Mouse (Mus musculus): ENCODE measurements around the gene Dbnl. TPM values are rescaled to one million over a fixed set of nuclear protein-coding genes. Genes with fewer than 3 reads are reported as not detected.

Gene Dbnl
- polyA plus RNA-seq, 2 experiments, result 31.3 to 35.9 TPM

DNA sequence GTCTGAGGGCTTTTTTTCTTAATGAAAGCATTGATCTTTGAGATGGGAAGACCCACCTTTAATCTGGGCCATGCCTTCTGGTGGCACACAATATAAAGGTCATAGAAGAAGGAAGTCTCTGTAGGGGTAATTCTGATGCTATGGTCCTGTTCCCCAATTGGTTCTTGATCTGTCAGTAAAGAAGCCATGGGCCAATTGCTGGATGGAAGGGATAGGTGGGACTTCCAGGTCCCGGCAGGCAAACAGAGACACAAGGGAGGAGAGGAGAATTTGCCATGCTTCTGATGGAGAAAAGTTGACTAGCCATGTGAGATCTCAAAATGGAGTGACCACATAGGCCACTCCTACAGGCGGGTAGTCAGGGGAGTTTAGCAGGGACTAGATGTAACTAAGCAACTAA, 30.9 kb downstream of the Dbnl start:
- no peaks in the 10 kb centered on the region for H3K36me3 ChIP-seq (replicated peaks; ENCODE audit: control insufficient read depth, insufficient read depth, low read depth)
- H3K4me1 ChIP-seq (replicated peaks; ENCODE audit: control insufficient read depth in 2 of 2, insufficient read depth in 2 of 2, low read length in 1 of 2), result no peaks in the 10 kb centered on the region
- ATAC-seq (ENCODE audit: insufficient read depth) (no peak), DNase-seq (ENCODE audit: low read depth in 3 of 3, low spot score in 3 of 3) (no peak)
- H3K9me3 ChIP-seq (ENCODE audit: control insufficient read depth, low read length), result no peaks in the 10 kb centered on the region
- TF ChIP-seq EP300 (IDR thresholded peaks at IDR 0.05; ENCODE audit: low read depth), result no peak
- TF ChIP-seq CTCF (IDR thresholded peaks at IDR 0.05; ENCODE audit: low read depth), result no peak
- no peaks in the 10 kb centered on the region for H3K27me3 ChIP-seq (ENCODE audit: control insufficient read depth, insufficient read depth, low read length)
- H3K4me2 ChIP-seq (ENCODE audit: low read depth), result no peak overlapping the region
- 38% methylated on average over 2 of the region's 2 CpGs for WGBS (ENCODE audit: insufficient replicate concordance)
- no peak overlapping the region for H3K4me3 ChIP-seq (ENCODE audit: insufficient read depth in 1 of 2, low read depth in 2 of 2, low read length in 2 of 2)
- no peak overlapping the region for H3K9ac ChIP-seq (replicated peaks)
- no peak overlapping the region for H3K27ac ChIP-seq

DNA sequence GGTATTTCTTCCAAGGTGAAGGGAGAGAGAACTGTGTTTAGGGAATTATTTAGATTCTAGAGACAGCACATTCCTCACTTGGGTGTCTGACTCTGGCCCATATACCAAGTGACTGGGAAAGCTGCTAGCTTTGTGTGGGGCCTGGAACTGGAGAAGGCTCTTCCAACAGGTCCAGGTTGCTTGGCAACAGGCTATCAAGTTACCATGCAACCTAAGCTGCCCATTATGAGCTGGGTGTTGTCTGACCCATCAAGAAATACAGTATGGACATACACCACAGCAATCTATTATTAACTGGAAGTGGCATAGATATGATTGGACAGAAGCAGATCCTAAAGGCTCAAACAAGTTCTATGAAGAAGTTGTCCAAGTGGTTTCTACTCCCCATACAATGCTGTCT, 37.1 kb downstream of the Dbnl start:
- no peaks in the 10 kb centered on the region for H3K4me1 ChIP-seq (replicated peaks; ENCODE audit: control insufficient read depth in 2 of 2, insufficient read depth in 2 of 2, low read length in 1 of 2)
- ATAC-seq (ENCODE audit: insufficient read depth) (no peak), DNase-seq (ENCODE audit: low read depth in 3 of 3, low spot score in 3 of 3) (no peak)
- H3K4me3 ChIP-seq (ENCODE audit: insufficient read depth in 1 of 2, low read depth in 2 of 2, low read length in 2 of 2), result no peak overlapping the region
- no peaks in the 10 kb centered on the region for H3K36me3 ChIP-seq (replicated peaks; ENCODE audit: control insufficient read depth, insufficient read depth, low read depth)
- H3K4me2 ChIP-seq (ENCODE audit: low read depth), result no peak overlapping the region
- H3K9me3 ChIP-seq (ENCODE audit: control insufficient read depth, low read length), result no peaks in the 10 kb centered on the region
- H3K27ac ChIP-seq, result no peak overlapping the region
- H3K27me3 ChIP-seq (ENCODE audit: control insufficient read depth, insufficient read depth, low read length), result no peaks in the 10 kb centered on the region
- H3K9ac ChIP-seq (replicated peaks), result no peak overlapping the region
- no peak for TF ChIP-seq EP300 (IDR thresholded peaks at IDR 0.05; ENCODE audit: low read depth)
- no peak for TF ChIP-seq CTCF (IDR thresholded peaks at IDR 0.05; ENCODE audit: low read depth)

DNA sequence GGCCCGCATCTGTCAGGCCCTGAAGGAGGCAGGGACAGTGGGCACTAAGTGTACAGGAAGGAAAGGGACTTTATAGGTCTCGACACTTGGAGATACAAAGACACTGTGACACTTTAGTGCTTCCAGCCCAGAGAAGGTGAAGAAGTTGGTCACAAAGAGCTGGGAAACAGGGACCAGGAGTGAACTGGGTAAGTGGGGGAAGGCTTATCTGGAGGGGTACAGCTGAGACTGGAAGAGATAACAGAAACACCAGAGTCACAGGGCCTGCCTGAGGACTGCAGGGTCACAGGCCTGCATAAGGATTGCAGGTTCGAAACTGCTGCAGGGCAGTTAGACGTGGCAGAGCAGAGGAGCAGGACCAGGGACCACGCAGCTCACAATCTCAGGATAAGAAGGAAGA, 39.6 kb downstream of the Dbnl start:
- ATAC-seq (ENCODE audit: insufficient read depth), result no peak
- no peaks in the 10 kb centered on the region for H3K36me3 ChIP-seq (replicated peaks; ENCODE audit: control insufficient read depth, insufficient read depth, low read depth)
- no peaks in the 10 kb centered on the region for H3K27me3 ChIP-seq (ENCODE audit: control insufficient read depth, insufficient read depth, low read length)
- no peak overlapping the region for H3K9ac ChIP-seq (replicated peaks)
- no peak overlapping the region for H3K4me3 ChIP-seq (ENCODE audit: insufficient read depth in 1 of 2, low read depth in 2 of 2, low read length in 2 of 2)
- H3K27ac ChIP-seq, result no peak overlapping the region
- TF ChIP-seq EP300 (IDR thresholded peaks at IDR 0.05; ENCODE audit: low read depth) (no peak), CTCF (IDR thresholded peaks at IDR 0.05; ENCODE audit: low read depth) (no peak)
- no peaks in the 10 kb centered on the region for H3K4me1 ChIP-seq (replicated peaks; ENCODE audit: control insufficient read depth in 2 of 2, insufficient read depth in 2 of 2, low read length in 1 of 2)
- WGBS (ENCODE audit: insufficient replicate concordance), result 58% methylated on average over 5 of the region's 5 CpGs
- H3K9me3 ChIP-seq (ENCODE audit: control insufficient read depth, low read length), result no peaks in the 10 kb centered on the region
- DNase-seq (ENCODE audit: low read depth in 3 of 3, low spot score in 3 of 3), result no peak
- H3K4me2 ChIP-seq (ENCODE audit: low read depth), result no peak overlapping the region

DNA sequence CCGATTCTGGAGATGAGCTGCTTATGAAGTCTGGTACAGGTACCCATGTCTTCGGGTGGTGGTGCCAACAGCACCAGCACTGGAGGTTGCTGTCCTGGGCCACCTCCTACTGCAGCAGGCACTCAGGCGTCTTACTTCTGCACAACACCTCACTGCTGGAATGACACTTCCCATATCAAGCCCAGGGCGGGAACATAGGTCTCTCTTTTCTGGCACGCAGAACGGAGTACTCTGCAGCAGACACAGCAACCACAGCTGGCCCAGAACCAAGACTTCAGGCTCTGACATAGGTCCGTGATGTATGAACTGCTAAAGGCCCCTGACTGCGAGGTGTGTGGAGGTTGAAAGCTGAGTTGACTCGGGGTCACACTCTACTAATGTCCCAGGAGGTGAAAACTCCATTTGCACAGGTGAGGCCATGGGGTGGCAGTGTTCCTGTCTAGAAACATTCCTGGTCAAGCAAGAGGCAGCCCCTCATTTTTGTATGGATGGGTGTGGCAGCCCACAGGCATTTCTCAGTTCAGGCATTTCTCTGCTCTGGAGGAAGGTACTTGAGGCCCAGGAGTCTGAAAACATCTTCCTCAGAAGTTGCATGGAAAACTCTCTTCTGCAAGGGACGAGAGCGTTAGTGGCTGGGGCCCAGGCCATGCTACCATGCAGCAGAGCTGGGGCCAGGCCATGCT, 40.4 kb downstream of the Dbnl start:
- H3K9ac ChIP-seq (replicated peaks), result no peak overlapping the region
- ATAC-seq (ENCODE audit: insufficient read depth) (no peak), DNase-seq (ENCODE audit: low read depth in 3 of 3, low spot score in 3 of 3) (no peak)
- 71% methylated on average over 11 of the region's 11 CpGs for WGBS (ENCODE audit: insufficient replicate concordance)
- no peak overlapping the region for H3K27ac ChIP-seq
- no peak overlapping the region for H3K4me2 ChIP-seq (ENCODE audit: low read depth)
- H3K36me3 ChIP-seq (replicated peaks; ENCODE audit: control insufficient read depth, insufficient read depth, low read depth), result no peaks in the 10 kb centered on the region
- H3K9me3 ChIP-seq (ENCODE audit: control insufficient read depth, low read length), result no peaks in the 10 kb centered on the region
- no peaks in the 10 kb centered on the region for H3K4me1 ChIP-seq (replicated peaks; ENCODE audit: control insufficient read depth in 2 of 2, insufficient read depth in 2 of 2, low read length in 1 of 2)
- H3K27me3 ChIP-seq (ENCODE audit: control insufficient read depth, insufficient read depth, low read length), result no peaks in the 10 kb centered on the region
- no peak overlapping the region for H3K4me3 ChIP-seq (ENCODE audit: insufficient read depth in 1 of 2, low read depth in 2 of 2, low read length in 2 of 2)
- no peak for TF ChIP-seq CTCF (IDR thresholded peaks at IDR 0.05; ENCODE audit: low read depth)
- no peak for TF ChIP-seq EP300 (IDR thresholded peaks at IDR 0.05; ENCODE audit: low read depth)

DNA sequence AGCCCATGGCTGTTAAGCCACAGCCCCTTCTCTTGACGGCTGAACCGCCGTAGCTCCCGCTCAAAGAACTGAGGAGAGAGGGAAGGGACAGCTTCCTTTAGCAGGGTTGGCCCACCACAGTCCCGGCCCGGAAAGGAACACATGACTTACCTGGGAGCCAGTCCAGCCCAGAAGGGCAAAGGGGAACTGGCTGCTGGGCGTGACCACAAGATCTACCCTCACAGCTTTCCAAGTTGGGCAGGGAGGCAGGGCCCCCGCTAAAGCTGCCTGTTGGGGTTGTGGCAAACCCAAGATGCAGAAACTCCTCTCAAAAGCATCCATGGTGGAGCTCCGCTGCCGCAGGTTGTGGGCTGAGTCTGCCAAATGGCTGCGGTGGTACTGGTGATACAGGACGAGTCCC, 41.0 kb downstream of the Dbnl start:
- no peak for DNase-seq (ENCODE audit: low read depth in 3 of 3, low spot score in 3 of 3)
- H3K4me2 ChIP-seq (ENCODE audit: low read depth), result no peak overlapping the region
- H3K9ac ChIP-seq (replicated peaks), result no peak overlapping the region
- 70% methylated on average over 12 of the region's 12 CpGs for WGBS (ENCODE audit: insufficient replicate concordance)
- no peak overlapping the region for H3K27ac ChIP-seq
- no peaks in the 10 kb centered on the region for H3K27me3 ChIP-seq (ENCODE audit: control insufficient read depth, insufficient read depth, low read length)
- no peaks in the 10 kb centered on the region for H3K9me3 ChIP-seq (ENCODE audit: control insufficient read depth, low read length)
- no peak overlapping the region for H3K4me3 ChIP-seq (ENCODE audit: insufficient read depth in 1 of 2, low read depth in 2 of 2, low read length in 2 of 2)
- H3K4me1 ChIP-seq (replicated peaks; ENCODE audit: control insufficient read depth in 2 of 2, insufficient read depth in 2 of 2, low read length in 1 of 2), result no peaks in the 10 kb centered on the region
- TF ChIP-seq EP300 (IDR thresholded peaks at IDR 0.05; ENCODE audit: low read depth) (no peak), CTCF (IDR thresholded peaks at IDR 0.05; ENCODE audit: low read depth) (no peak)
- H3K36me3 ChIP-seq (replicated peaks; ENCODE audit: control insufficient read depth, insufficient read depth, low read depth), result no peaks in the 10 kb centered on the region
- no peak for ATAC-seq (ENCODE audit: insufficient read depth)
